Mouse (Mus musculus): ENCODE measurements around the gene Polr3g. TPM values are rescaled to one million over a fixed set of nuclear protein-coding genes. Genes with fewer than 3 reads are reported as not detected.
"Not testable (repeated sequence)": the region's sequence is repeated elsewhere in the genome, so short reads cannot be mapped to it uniquely, and the experiment has no call there.

Polr3g gene
- polyA plus RNA-seq, 1 experiment from 2014 or later, result 15.8 TPM

GRCm38 (mm10) chr13:81628631-81629190 is 82.1 kb downstream of the Polr3g start:
- Histone ChIP-seq H3K4me2 (ENCODE audit: low read length) (no peak overlapping the region), H3K27me3 (ENCODE audit: control insufficient read depth, insufficient read depth, low read length) (peaks cover 9% of the 10 kb centered on the region), H3K4me3 (ENCODE audit: control insufficient read depth in 1 of 2, insufficient read depth in 1 of 2, low read depth in 1 of 2, low read length in 2 of 2) (no peak overlapping the region), H3K27ac (replicated peaks in 1 of 2; ENCODE audit: control insufficient read depth in 1 of 2, insufficient read depth in 1 of 2, low read depth in 2 of 2, low read length in 2 of 2) (no peak overlapping the region), H3K9ac (ENCODE audit: low read length) (no peak overlapping the region), H3K36me3 (ENCODE audit: control insufficient read depth, insufficient read depth, low read length) (no peaks in the 10 kb centered on the region), H3K9me3 (ENCODE audit: control insufficient read depth, low read length) (no peaks in the 10 kb centered on the region), H3K4me1 (ENCODE audit: control insufficient read depth in 2 of 2, insufficient read depth in 2 of 2, low read length in 2 of 2) (peaks cover 0 to 2% of the 10 kb centered on the region in 2 experiments; a peak in 1 of 4 replicates)
- ATAC-seq (ENCODE audit: insufficient number of reproducible peaks, insufficient read depth, low FRiP score, low read depth), result no peak
- 64% methylated on average over 2 of the region's 2 CpGs for WGBS

- H3K27me3 ChIP-seq (ENCODE audit: control insufficient read depth, insufficient read depth, low read length); H3K27ac ChIP-seq (replicated peaks in 1 of 2; ENCODE audit: control insufficient read depth in 1 of 2, insufficient read depth in 1 of 2, low read depth in 2 of 2, low read length in 2 of 2); H3K9ac ChIP-seq (ENCODE audit: low read length); H3K36me3 ChIP-seq (ENCODE audit: control insufficient read depth, insufficient read depth, low read length); H3K4me1 ChIP-seq (ENCODE audit: control insufficient read depth in 2 of 2, insufficient read depth in 2 of 2, low read length in 2 of 2); ATAC-seq (ENCODE audit: insufficient number of reproducible peaks, insufficient read depth, low FRiP score, low read depth); H3K4me3 ChIP-seq (ENCODE audit: control insufficient read depth in 1 of 2, insufficient read depth in 1 of 2, low read depth in 1 of 2, low read length in 2 of 2); H3K9me3 ChIP-seq (ENCODE audit: control insufficient read depth, low read length); H3K4me2 ChIP-seq (ENCODE audit: low read length): not testable (repeated sequence)
- WGBS, result 23% methylated on average over 1 of the region's 1 CpGs
Observed at GRCm38 (mm10) chr13:81627861-81628260, 83.0 kb downstream of the Polr3g start.

Other genes starting within 250 kb of the Polr3g start
- 0.86 and 1.2 TPM in 2 replicates for gene Adgrv1, start 77.9 kb downstream of the Polr3g start, polyA plus RNA-seq (2014; fragmentation: Nextera tagmentation; extraction: Ambion mirVana)
- 24.9 and 25.9 TPM in 2 replicates for gene Lysmd3, start 53.4 kb downstream of the Polr3g start, polyA plus RNA-seq (2014; fragmentation: Nextera tagmentation; extraction: Ambion mirVana)
- gene Mblac2, start 328 bp upstream of the Polr3g start, polyA plus RNA-seq (2014; fragmentation: Nextera tagmentation; extraction: Ambion mirVana), result 8.4 and 10.3 TPM in 2 replicates
- gene Cetn3, start 72.1 kb upstream of the Polr3g start, polyA plus RNA-seq (2014; fragmentation: Nextera tagmentation; extraction: Ambion mirVana), result 226 and 231 TPM in 2 replicates